In the genomic region with DNA sequence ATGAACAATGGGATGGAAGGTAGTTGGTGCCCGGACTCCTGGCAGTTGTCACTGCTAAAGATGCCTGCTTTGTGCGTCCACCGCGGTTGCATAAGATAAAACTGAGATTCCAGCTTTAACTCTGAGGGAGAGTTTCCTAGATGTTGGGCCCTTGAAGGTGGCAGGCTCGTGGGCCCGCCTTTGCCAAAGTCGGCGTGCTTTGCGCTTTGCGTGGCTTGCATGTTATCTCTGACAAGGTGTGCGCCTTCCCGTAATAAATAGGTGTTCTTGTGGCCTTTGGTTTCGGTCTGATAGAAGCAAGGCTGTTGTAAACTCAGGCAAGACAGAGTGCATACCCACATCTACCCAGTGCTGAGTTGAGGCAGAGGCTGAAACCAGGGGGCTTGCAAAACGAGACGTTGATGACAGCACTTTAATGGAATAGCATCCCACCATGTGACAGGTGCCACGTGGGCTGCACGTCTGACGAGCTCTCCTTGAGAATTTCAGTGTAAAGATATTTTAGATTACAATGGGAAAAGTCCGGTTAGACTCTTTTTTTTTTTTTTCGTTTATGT, we compare ENCODE assay signal across 10 mouse cellular contexts. TPM values are rescaled to one million over a fixed set of nuclear protein-coding genes. Genes with fewer than 3 reads are reported as not detected.
DNase-seq lines count a peak whose midpoint lies in the region; ATAC-seq and TF ChIP-seq lines count a peak whose summit lies in the region.
"Had no signal": no experiment of that assay in that cellular context is flagged by ENCODE, and none has a peak within 500 bp of the region (broad histone marks: within the 10 kb centered on the region; RNA-seq: fewer than 3 reads in every experiment).

No protein-coding gene starts in this region.

- H3K27ac ChIP-seq in heart, embryonic 11.5 days (ENCODE audit: low read depth, low read length): 0 out of 2 replicates have a peak overlapping the region, but pooled peaks have one; percentile 4
- peak overlapping the region; percentile 52; the same call in 1 of the 2 replicates for H3K27ac ChIP-seq in forebrain, embryonic 15.5 days (replicated peaks)
- no peak overlapping the region for H3K27ac ChIP-seq in liver, embryonic 16.5 days (ENCODE audit: low read length)

- DNase-seq in heart, adult 9 months (ENCODE audit: low spot score in 2 of 2): no peak
- no peak for DNase-seq in T-cell, adult 2 months (ENCODE audit: low spot score)
- DNase-seq in adrenal gland, postnatal 10 days: no peak
- no peak for DNase-seq in embryo, embryonic 11 days

- H3K36me3 ChIP-seq in heart, embryonic 11.5 days (ENCODE audit: control insufficient read depth, insufficient read depth, low read length): no peaks in the 10 kb centered on the region
- H3K36me3 ChIP-seq in E14TG2a.4 (ENCODE audit: insufficient read depth, low read length): peaks cover 7% of the 10 kb centered on the region; the same call in 1 of the 2 replicates
- H3K36me3 ChIP-seq in forebrain, embryonic 15.5 days: no peaks in the 10 kb centered on the region
- H3K36me3 ChIP-seq in liver, embryonic 16.5 days (ENCODE audit: control insufficient read depth, insufficient read depth): no peaks in the 10 kb centered on the region
- H3K36me3 ChIP-seq: G1E had no signal

- no peak for TF ChIP-seq CTCF in E14TG2a.4 (conservative IDR thresholded peaks at IDR 0.05; ENCODE audit: low read length)

- peak overlapping the region; percentile 70 for H3K4me3 ChIP-seq in heart, embryonic 11.5 days (ENCODE audit: low read depth, low read length)
- peak overlapping the region; percentile 87 for H3K4me3 ChIP-seq in E14TG2a.4 (replicated peaks; ENCODE audit: low read length)
- H3K4me3 ChIP-seq in forebrain, embryonic 15.5 days: peak overlapping the region; percentile 84
- H3K4me3 ChIP-seq in liver, embryonic 16.5 days (ENCODE audit: low read depth, low read length): peak overlapping the region; percentile 58

- peak overlapping the region; percentile 88 for H3K4me2 ChIP-seq in heart, embryonic 11.5 days
- H3K4me2 ChIP-seq in forebrain, embryonic 15.5 days (replicated peaks): peak overlapping the region; percentile 88
- peak overlapping the region; percentile 71 for H3K4me2 ChIP-seq in liver, embryonic 16.5 days (ENCODE audit: low read depth, low read length)

- 6% methylated on average over 20 of the region's 20 CpGs for WGBS in heart, embryonic 11.5 days (ENCODE audit: insufficient replicate concordance)
- WGBS in forebrain, embryonic 15.5 days: 4% methylated on average over 20 of the region's 20 CpGs
- WGBS in liver, embryonic 16.5 days (ENCODE audit: insufficient replicate concordance): 15% methylated on average over 20 of the region's 20 CpGs

- no peaks in the 10 kb centered on the region for H3K9me3 ChIP-seq in heart, embryonic 11.5 days (replicated peaks; ENCODE audit: control insufficient read depth, low read length)
- H3K9me3 ChIP-seq in E14TG2a.4 (ENCODE audit: low read length): no peaks in the 10 kb centered on the region
- H3K9me3 ChIP-seq in forebrain, embryonic 15.5 days: no peaks in the 10 kb centered on the region
- H3K9me3 ChIP-seq in liver, embryonic 16.5 days (replicated peaks; ENCODE audit: control insufficient read depth, low read length): no peaks in the 10 kb centered on the region

- H3K4me1 ChIP-seq in heart, embryonic 11.5 days (ENCODE audit: control insufficient read depth, insufficient read depth, low read length): peaks cover 20% of the 10 kb centered on the region
- peaks cover 22% of the 10 kb centered on the region for H3K4me1 ChIP-seq in E14TG2a.4 (replicated peaks; ENCODE audit: low read depth, low read length)
- peaks cover 34% of the 10 kb centered on the region for H3K4me1 ChIP-seq in forebrain, embryonic 15.5 days
- no peaks in the 10 kb centered on the region; the same call in 1 of the 2 replicates for H3K4me1 ChIP-seq in liver, embryonic 16.5 days (ENCODE audit: control insufficient read depth, low read depth, low read length)

- H3K9ac ChIP-seq in heart, embryonic 11.5 days (ENCODE audit: low read depth, low read length): peak overlapping the region; percentile 73; the same call in 1 of the 2 replicates
- H3K9ac ChIP-seq in forebrain, embryonic 15.5 days (replicated peaks): peak overlapping the region; percentile 70
- no peak overlapping the region for H3K9ac ChIP-seq in liver, embryonic 16.5 days (ENCODE audit: low read depth, low read length)

- no peak for ATAC-seq in heart, embryonic 11.5 days (replicated peaks; ENCODE audit: insufficient number of reproducible peaks, low FRiP score, low TSS enrichment)
- peak; percentile 53 for ATAC-seq in forebrain, embryonic 15.5 days (replicated peaks)
- ATAC-seq in liver, embryonic 16.5 days (ENCODE audit: low read depth): no peak

- H3K27me3 ChIP-seq in heart, embryonic 11.5 days (ENCODE audit: control insufficient read depth, insufficient read depth, low read length): peaks cover 3% of the 10 kb centered on the region
- peaks cover 62% of the 10 kb centered on the region for H3K27me3 ChIP-seq in E14TG2a.4 (ENCODE audit: insufficient read depth, low read length)
- no peaks in the 10 kb centered on the region for H3K27me3 ChIP-seq in forebrain, embryonic 15.5 days
- peaks cover 27% of the 10 kb centered on the region for H3K27me3 ChIP-seq in liver, embryonic 16.5 days (ENCODE audit: control insufficient read depth, insufficient read depth, low read depth, low read length)

RNA-seq across cellular contexts. Expression of a gene that starts 0.7 kb away (rescaled TPM):
- polyA plus RNA-seq in heart, embryonic 11.5 days (2014; fragmentation: Nextera tagmentation; extraction: Ambion mirVana): 7.8 and 9.7 TPM in 2 replicates
- 8.3 and 8.9 TPM in 2 replicates for polyA plus RNA-seq in forebrain, embryonic 15.5 days (2015; fragmentation: Nextera tagmentation; extraction: Ambion mirVana)
- 0.90 and 0.94 TPM in 2 replicates for polyA plus RNA-seq in liver, embryonic 16.5 days (2015; fragmentation: Nextera tagmentation; extraction: Ambion mirVana)
- 10 to 100 TPM; 20.6 to 23.0 TPM for total RNA-seq in adrenal gland, postnatal 10 days (2021)
- total RNA-seq: G1E had no signal
- polyA plus RNA-seq: G1E had no signal

RNA-seq across cellular contexts. Expression of a gene that starts 53.5 kb away (rescaled TPM):
- not detected in 2 replicates for polyA plus RNA-seq in heart, embryonic 11.5 days (2014; fragmentation: Nextera tagmentation; extraction: Ambion mirVana)
- not detected in 2 replicates for polyA plus RNA-seq in forebrain, embryonic 15.5 days (2015; fragmentation: Nextera tagmentation; extraction: Ambion mirVana)
- polyA plus RNA-seq in liver, embryonic 16.5 days (2015; fragmentation: Nextera tagmentation; extraction: Ambion mirVana): not detected in 2 replicates
- total RNA-seq in adrenal gland, postnatal 10 days (2021): not detected
- total RNA-seq: heart, adult 18-20 months had no signal
- polyA plus RNA-seq: G1E had no signal
